Mouse (Mus musculus) neural tube, embryonic 14.5 days (tissue): ENCODE results near the gene Ltbp1. TPM values are rescaled to one million over a fixed set of nuclear protein-coding genes. Genes with fewer than 3 reads are reported as not detected.

Experiments
- ATAC-seq: fragments of 200-750 bp; cut with Nextera tagmentation; 2 replicates; pipeline ENCODE4 v1.8.0; 2017; ENCODE audit warnings: low read depth, mild to moderate bottlenecking, moderate TSS enrichment, moderate library complexity
- H3K27ac ChIP-seq: fragments of 300-500 bp; sonication (generic); 2 replicates; pipeline ENCODE4 v1.5.1; 2014; ENCODE audit warnings: low read depth, mild to moderate bottlenecking, control low read depth, low read length, moderate library complexity, mixed read lengths
- H3K27me3 ChIP-seq: fragments of 300-500 bp; sonication (generic); 2 replicates; pipeline ENCODE4 v1.6.1; 2014; ENCODE audit warnings: low read length; ENCODE audit not compliant: control insufficient read depth, insufficient read depth
- H3K36me3 ChIP-seq: fragments of 300-500 bp; sonication (generic); 2 replicates; pipeline ENCODE4 v1.6.1; 2014; ENCODE audit warnings: low read length, mixed read lengths; ENCODE audit not compliant: control insufficient read depth, insufficient read depth
- H3K4me1 ChIP-seq: fragments of 300-500 bp; sonication (generic); 2 replicates; pipeline ENCODE4 v1.6.1; 2014; ENCODE audit warnings: low read length; ENCODE audit not compliant: control insufficient read depth, insufficient read depth
- H3K4me2 ChIP-seq: fragments of 300-500 bp; sonication (generic); 2 replicates; pipeline ENCODE4 v1.6.1; 2014; ENCODE audit warnings: mild to moderate bottlenecking, low read depth, low read length, control low read depth
- H3K4me3 ChIP-seq: fragments of 300-500 bp; sonication (generic); 2 replicates; pipeline ENCODE4 v1.5.1; 2014; ENCODE audit warnings: low read depth, low read length, control low read depth, mixed read lengths
- H3K9ac ChIP-seq: fragments of 300-500 bp; sonication (generic); replicated peaks from 2 replicates; pipeline ENCODE4 v1.6.1; 2014; ENCODE audit warnings: low read depth, mild to moderate bottlenecking, control low read depth, low read length, mixed read lengths
- H3K9me3 ChIP-seq: fragments of 300-500 bp; sonication (generic); 2 replicates; pipeline ENCODE4 v1.6.1; 2016; ENCODE audit warnings: low read length; ENCODE audit not compliant: control insufficient read depth
- WGBS: fragments of 180-500 bp; shearing (Covaris S2); extraction: QIAGEN DNeasy Blood & Tissue Kit; methylation state at CpG from one replicate; pipeline ENCODE4 v1.1.7; 2014; 5-methylcytosine and 5-hydroxymethylcytosine counted together
- polyA plus RNA-seq: library from polyadenylated mRNA; unstranded; fragments of >200 nt; fragmentation: Nextera tagmentation; extraction: Ambion mirVana; gene quantifications from 2 replicates; pipeline ENCODE4 v1.2.1, GENCODE M21; 2014

The Ltbp1 gene
- polyA plus RNA-seq, 1 experiment from 2014 or later = 2.5 TPM

DNA sequence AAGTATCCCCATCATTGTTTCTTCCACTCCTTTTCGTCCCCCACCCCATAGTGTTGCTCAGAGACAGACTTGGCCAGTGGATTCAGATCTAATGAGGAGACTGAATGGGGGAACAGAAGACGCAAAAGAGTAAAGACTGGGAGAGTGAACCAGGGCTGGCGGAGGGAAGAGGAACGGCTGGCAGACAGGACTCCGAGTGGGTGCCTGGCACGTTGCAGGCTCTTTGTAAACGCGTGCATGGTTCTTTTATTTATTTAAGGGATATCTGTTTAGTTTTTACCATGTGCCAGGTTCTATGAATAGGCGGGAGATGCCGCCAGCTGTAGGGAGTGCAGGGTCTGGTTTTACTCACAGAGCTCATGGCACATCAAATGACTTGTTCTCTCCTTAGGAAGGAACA lies 8.5 kb downstream of the Ltbp1 start:
- Histone ChIP-seq H3K4me2 (no peak overlapping the region), H3K27me3 (no peaks in the 10 kb centered on the region), H3K9ac (no peak overlapping the region), H3K27ac (no peak overlapping the region), H3K9me3 (no peaks in the 10 kb centered on the region), H3K4me1 (no peaks in the 10 kb centered on the region), H3K36me3 (no peaks in the 10 kb centered on the region), H3K4me3 (no peak overlapping the region)
- ATAC-seq = no peak
- WGBS = 70% methylated on average over 10 of the region's 10 CpGs

DNA sequence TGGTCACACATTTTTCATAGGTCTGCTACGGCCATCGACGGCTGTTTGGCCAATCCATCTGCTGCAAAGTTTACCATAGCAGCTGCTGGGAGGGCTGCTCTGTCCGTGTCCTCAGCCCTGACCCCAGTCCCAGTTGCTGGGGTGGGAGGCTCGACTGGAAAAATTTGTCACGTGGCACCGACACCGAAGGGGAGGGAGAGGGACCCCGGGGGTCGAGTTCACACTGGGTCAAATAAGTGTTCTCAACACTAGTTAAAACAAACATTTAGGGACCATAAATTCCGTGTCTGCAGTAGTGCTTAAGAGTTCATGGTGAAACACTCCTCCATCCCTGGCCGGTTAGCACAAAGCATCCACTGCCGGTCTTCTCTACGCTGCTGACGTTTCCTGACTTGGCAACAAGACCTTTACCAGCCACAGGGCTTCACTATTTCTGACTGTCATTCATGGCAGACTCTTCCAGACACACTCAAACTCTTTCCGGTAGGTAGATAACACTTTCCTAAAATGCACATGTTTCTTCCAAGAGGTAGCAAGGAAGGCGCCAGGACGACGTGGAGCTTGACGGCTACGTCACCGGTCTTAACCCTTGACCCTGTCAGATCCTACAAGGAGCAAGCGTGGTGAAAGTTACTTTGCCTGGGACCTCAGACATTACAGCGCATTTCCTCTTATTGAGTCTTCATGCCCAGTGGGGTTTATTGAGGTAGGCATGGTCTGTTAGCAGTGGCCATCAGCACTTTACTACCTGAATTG lies 9.4 kb downstream of the Ltbp1 start:
- WGBS = 61% methylated on average over 24 of the region's 24 CpGs
- no peak overlapping the region for H3K4me2 ChIP-seq
- no peaks in the 10 kb centered on the region for H3K36me3 ChIP-seq
- 0 out of 2 replicates have a peak, but pooled peaks cover 2% of the 10 kb centered on the region for H3K4me1 ChIP-seq
- H3K9ac ChIP-seq = no peak overlapping the region
- no peak overlapping the region for H3K27ac ChIP-seq
- H3K27me3 ChIP-seq = no peaks in the 10 kb centered on the region
- H3K9me3 ChIP-seq = no peaks in the 10 kb centered on the region
- no peak overlapping the region for H3K4me3 ChIP-seq
- no peak for ATAC-seq

DNA sequence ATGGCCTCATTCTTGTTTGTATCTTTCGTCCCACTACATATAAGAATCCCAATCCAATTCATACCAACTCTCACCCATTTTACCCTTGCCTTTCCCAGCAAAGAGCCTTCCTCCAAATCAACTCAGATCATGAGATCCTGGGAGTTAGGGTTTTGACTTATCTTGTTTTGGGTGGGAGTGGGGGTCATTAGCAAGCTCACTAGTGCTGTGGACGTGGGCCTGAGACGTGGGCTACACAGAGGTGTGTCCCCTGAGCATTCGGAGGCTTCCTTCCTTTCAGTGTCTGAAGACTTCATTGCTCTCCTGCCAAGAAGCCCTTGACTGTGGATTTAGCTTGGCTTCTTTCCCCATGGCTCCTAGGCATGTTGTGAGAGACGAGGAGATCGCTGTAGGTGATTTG lies 10.2 kb downstream of the Ltbp1 start:
- Histone ChIP-seq H3K4me1 (0 out of 2 replicates have a peak, but pooled peaks cover 3% of the 10 kb centered on the region), H3K27ac (no peak overlapping the region), H3K27me3 (no peaks in the 10 kb centered on the region), H3K9ac (no peak overlapping the region), H3K9me3 (no peaks in the 10 kb centered on the region), H3K4me2 (no peak overlapping the region), H3K4me3 (no peak overlapping the region), H3K36me3 (no peaks in the 10 kb centered on the region)
- 92% methylated on average over 6 of the region's 6 CpGs for WGBS
- ATAC-seq = no peak

GRCm38 (mm10) chr17:75017423-75017822 lies 12.1 kb downstream of the Ltbp1 start:
- H3K4me2 ChIP-seq = no peak overlapping the region
- H3K27me3 ChIP-seq = no peaks in the 10 kb centered on the region
- no peak overlapping the region for H3K9ac ChIP-seq
- no peaks in the 10 kb centered on the region for H3K9me3 ChIP-seq
- ATAC-seq = no peak
- H3K36me3 ChIP-seq = no peaks in the 10 kb centered on the region
- no peak overlapping the region for H3K4me3 ChIP-seq
- H3K27ac ChIP-seq = no peak overlapping the region
- 69% methylated on average over 7 of the region's 7 CpGs for WGBS
- H3K4me1 ChIP-seq = 0 out of 2 replicates have a peak, but pooled peaks cover 3% of the 10 kb centered on the region

- no peak overlapping the region for H3K4me3 ChIP-seq
- no peaks in the 10 kb centered on the region for H3K36me3 ChIP-seq
- no peak for ATAC-seq
- no peaks in the 10 kb centered on the region for H3K27me3 ChIP-seq
- 0 out of 2 replicates have a peak, but pooled peaks cover 3% of the 10 kb centered on the region for H3K4me1 ChIP-seq
- no peak overlapping the region for H3K9ac ChIP-seq
- no peak overlapping the region for H3K4me2 ChIP-seq
- H3K27ac ChIP-seq = no peak overlapping the region
- no peaks in the 10 kb centered on the region for H3K9me3 ChIP-seq
- 89% methylated on average over 5 of the region's 5 CpGs for WGBS
Observed at GRCm38 (mm10) chr17:75018142-75018541, 12.8 kb downstream of the Ltbp1 start.

- Histone ChIP-seq H3K4me3 (no peak overlapping the region), H3K9ac (no peak overlapping the region), H3K4me2 (no peak overlapping the region), H3K36me3 (no peaks in the 10 kb centered on the region), H3K27ac (no peak overlapping the region), H3K4me1 (0 out of 2 replicates have a peak, but pooled peaks cover 3% of the 10 kb centered on the region), H3K9me3 (no peaks in the 10 kb centered on the region), H3K27me3 (no peaks in the 10 kb centered on the region)
- ATAC-seq = peak; percentile 74; the same call in 1 of the 2 replicates
- 9% methylated on average over 7 of the region's 7 CpGs for WGBS
Observed at GRCm38 (mm10) chr17:75020026-75020425, 14.7 kb downstream of the Ltbp1 start.

- Histone ChIP-seq H3K4me3 (no peak overlapping the region), H3K27me3 (no peaks in the 10 kb centered on the region), H3K4me1 (0 out of 2 replicates have a peak, but pooled peaks cover 3% of the 10 kb centered on the region), H3K4me2 (no peak overlapping the region), H3K27ac (no peak overlapping the region), H3K9ac (no peak overlapping the region), H3K36me3 (no peaks in the 10 kb centered on the region), H3K9me3 (no peaks in the 10 kb centered on the region)
- 78% methylated on average over 3 of the region's 3 CpGs for WGBS
- ATAC-seq = no peak
Observed at GRCm38 (mm10) chr17:75020619-75021018, 15.3 kb downstream of the Ltbp1 start.

DNA sequence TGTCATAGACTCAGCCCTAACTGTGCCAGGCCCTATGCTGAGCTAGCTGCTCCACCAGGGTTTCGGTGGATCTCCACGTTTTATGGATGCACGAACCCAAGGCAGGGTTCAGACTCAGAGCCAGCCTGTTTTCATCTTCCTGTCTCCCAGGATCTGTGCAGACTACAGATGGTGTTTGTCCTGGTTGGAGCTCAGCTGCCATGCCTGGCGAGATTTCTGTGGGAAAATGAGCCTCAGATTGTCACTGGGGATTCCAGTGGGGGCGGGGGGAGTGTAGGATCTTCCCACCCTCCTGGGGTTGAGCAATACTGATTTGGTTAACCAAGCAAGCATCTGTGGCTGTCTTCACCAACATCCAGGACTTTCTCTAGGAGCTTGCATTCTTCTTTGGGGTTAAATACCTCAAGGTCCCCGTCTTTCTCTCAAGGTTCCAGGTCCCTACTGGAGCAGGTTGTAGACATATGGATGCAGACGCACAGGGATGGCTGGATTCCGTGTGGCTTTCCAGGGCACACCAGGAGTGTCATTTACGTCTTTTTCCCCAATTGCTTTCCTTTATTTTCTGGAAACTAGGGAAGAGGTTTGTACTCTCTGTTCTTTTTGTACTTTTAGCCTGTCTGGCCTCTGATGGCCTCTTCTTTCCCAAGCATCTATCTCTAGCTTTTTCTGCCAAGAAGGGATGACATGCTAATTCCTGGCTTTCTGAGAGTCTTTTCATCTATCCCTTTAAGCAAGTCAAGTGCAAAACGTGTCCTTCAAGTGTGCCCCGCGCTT lies 22.2 kb downstream of the Ltbp1 start:
- Histone ChIP-seq H3K9me3 (no peaks in the 10 kb centered on the region), H3K4me2 (no peak overlapping the region), H3K27me3 (no peaks in the 10 kb centered on the region), H3K4me1 (no peaks in the 10 kb centered on the region), H3K9ac (no peak overlapping the region), H3K4me3 (no peak overlapping the region), H3K36me3 (no peaks in the 10 kb centered on the region), H3K27ac (no peak overlapping the region)
- 78% methylated on average over 12 of the region's 12 CpGs for WGBS
- no peak for ATAC-seq

- no peak overlapping the region for H3K27ac ChIP-seq
- no peaks in the 10 kb centered on the region for H3K4me1 ChIP-seq
- no peaks in the 10 kb centered on the region for H3K36me3 ChIP-seq
- no peak overlapping the region for H3K9ac ChIP-seq
- H3K27me3 ChIP-seq = no peaks in the 10 kb centered on the region
- H3K4me2 ChIP-seq = no peak overlapping the region
- no peaks in the 10 kb centered on the region for H3K9me3 ChIP-seq
- 83% methylated on average over 14 of the region's 14 CpGs for WGBS
- no peak for ATAC-seq
- H3K4me3 ChIP-seq = no peak overlapping the region
Observed at GRCm38 (mm10) chr17:75033356-75033755, 28.0 kb downstream of the Ltbp1 start.
